In the genomic region with DNA sequence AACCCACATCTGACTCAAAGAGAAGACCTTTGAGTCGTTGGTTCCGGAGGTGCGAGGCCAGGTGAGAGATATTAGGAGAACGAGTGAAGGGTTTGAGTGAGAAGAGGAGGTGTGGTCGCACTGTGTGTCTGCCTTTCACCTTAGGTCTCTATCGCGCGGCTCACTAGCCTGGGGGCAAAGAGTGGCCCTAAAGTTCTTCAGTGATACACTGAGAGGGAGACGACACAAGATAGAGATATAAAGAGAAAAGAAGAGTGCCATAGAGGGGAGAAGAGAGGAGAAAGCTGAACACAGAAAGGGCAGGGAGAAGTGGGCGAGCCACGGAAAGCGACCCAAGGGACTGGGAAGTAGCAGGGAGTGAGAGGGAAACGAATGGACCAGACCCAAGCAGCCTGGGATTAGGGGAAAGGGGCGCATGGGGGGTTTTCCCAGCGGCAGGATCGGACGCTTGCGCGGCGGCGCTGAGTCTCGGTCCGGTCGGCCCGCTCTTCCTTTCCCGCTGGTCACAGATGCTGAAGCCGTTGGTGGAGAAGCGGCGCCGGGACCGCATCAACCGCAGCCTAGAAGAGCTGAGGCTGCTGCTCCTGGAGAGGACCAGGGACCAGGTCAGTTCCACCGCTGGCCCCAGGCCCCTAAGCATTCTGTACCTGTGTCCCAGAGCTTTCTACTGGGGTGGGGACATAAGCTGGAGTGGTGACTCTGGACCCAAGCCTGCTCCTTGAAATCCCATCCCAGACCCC, we compare ENCODE assay signal across 8 mouse cellular contexts. TPM values are rescaled to one million over a fixed set of nuclear protein-coding genes. Genes with fewer than 3 reads are reported as not detected.
DNase-seq lines count a peak whose midpoint lies in the region; ATAC-seq and TF ChIP-seq lines count a peak whose summit lies in the region.

No protein-coding gene starts in this region.

- no peak for TF ChIP-seq CTCF in gastrocnemius, adult 2 months (IDR thresholded peaks at IDR 0.05)
- no peak for TF ChIP-seq CTCF in G1E (IDR thresholded peaks at IDR 0.05; ENCODE audit: low read depth, low read length)
- TF ChIP-seq CTCF in embryonic fibroblast, embryonic 13.5 days (IDR thresholded peaks at IDR 0.05; ENCODE audit: borderline replicate concordance, insufficient read depth, low read length) = no peak

- H3K4me1 ChIP-seq in G1E (ENCODE audit: insufficient read depth, low read depth, low read length) = peaks cover 75% of the 10 kb centered on the region
- no peaks in the 10 kb centered on the region for H3K4me1 ChIP-seq in embryonic fibroblast, embryonic 13.5 days (ENCODE audit: control insufficient read depth, insufficient read depth, low read length)
- H3K4me1 ChIP-seq in intestine, embryonic 15.5 days (replicated peaks) = peaks cover 40% of the 10 kb centered on the region
- peaks cover 72% of the 10 kb centered on the region for H3K4me1 ChIP-seq in midbrain, embryonic 10.5 days

- H3K27ac ChIP-seq in gastrocnemius, adult 2 months = peak overlapping the region; percentile 87
- H3K27ac ChIP-seq in embryonic fibroblast, embryonic 13.5 days (ENCODE audit: insufficient read depth, low read length) = no peak overlapping the region
- H3K27ac ChIP-seq in intestine, embryonic 15.5 days = peak overlapping the region; percentile 93; the same call in 1 of the 2 replicates
- peak overlapping the region; percentile 84; the same call in 1 of the 2 replicates for H3K27ac ChIP-seq in midbrain, embryonic 10.5 days (replicated peaks)

- under 1% methylated on average over 33 of the region's 33 CpGs for WGBS in intestine, embryonic 15.5 days
- 1% methylated on average over 33 of the region's 33 CpGs for WGBS in midbrain, embryonic 10.5 days

- peak overlapping the region; percentile 92 for H3K4me2 ChIP-seq in intestine, embryonic 15.5 days (replicated peaks)

- peak overlapping the region; percentile 74 for H3K4me3 ChIP-seq in gastrocnemius, adult 2 months
- H3K4me3 ChIP-seq in G1E (ENCODE audit: low read depth, low read length) = peak overlapping the region; percentile 79
- H3K4me3 ChIP-seq in embryonic fibroblast, embryonic 13.5 days (ENCODE audit: insufficient read depth, low read length) = peak overlapping the region; percentile 62
- peak overlapping the region; percentile 79 for H3K4me3 ChIP-seq in intestine, embryonic 15.5 days (replicated peaks)
- peak overlapping the region; percentile 87 for H3K4me3 ChIP-seq in midbrain, embryonic 10.5 days

- H3K36me3 ChIP-seq in G1E (replicated peaks) = no peaks in the 10 kb centered on the region
- H3K36me3 ChIP-seq in intestine, embryonic 15.5 days = no peaks in the 10 kb centered on the region
- no peaks in the 10 kb centered on the region for H3K36me3 ChIP-seq in midbrain, embryonic 10.5 days

- H3K27me3 ChIP-seq in G1E (ENCODE audit: insufficient read depth, low read length) = peaks cover 11% of the 10 kb centered on the region; the same call in 1 of the 2 replicates
- H3K27me3 ChIP-seq in intestine, embryonic 15.5 days (replicated peaks) = no peaks in the 10 kb centered on the region
- peaks cover 50% of the 10 kb centered on the region for H3K27me3 ChIP-seq in midbrain, embryonic 10.5 days (ENCODE audit: low read depth, poor library complexity, severe bottlenecking)

- no peaks in the 10 kb centered on the region for H3K9me3 ChIP-seq in G1E (replicated peaks)
- H3K9me3 ChIP-seq in intestine, embryonic 15.5 days = no peaks in the 10 kb centered on the region
- no peaks in the 10 kb centered on the region for H3K9me3 ChIP-seq in midbrain, embryonic 10.5 days (replicated peaks)

- peak overlapping the region; percentile 78 for H3K9ac ChIP-seq in intestine, embryonic 15.5 days

- TF ChIP-seq POLR2A in embryonic fibroblast, embryonic 13.5 days (IDR thresholded peaks at IDR 0.05; ENCODE audit: low read depth, low read length) = no peak

- intact Hi-C loops in gastrocnemius, adult 2 months (cut with DNase I) = loop anchor here (5.0 kb wide), 1 partner anchor 296 kb away; no protein-coding TSS in a partner anchor

- no peak for ATAC-seq in G1E (ENCODE audit: extremely low read depth, insufficient number of reproducible peaks, low FRiP score, poor library complexity, severe bottlenecking)
- no peak for ATAC-seq in intestine, embryonic 15.5 days
- no peak for ATAC-seq in erythroid progenitor cell, adult 5-6 weeks (replicated peaks; ENCODE audit: low FRiP score, poor library complexity, severe bottlenecking)
- ATAC-seq in megakaryocyte-erythroid progenitor cell, adult 5-6 weeks (replicated peaks; ENCODE audit: low FRiP score, low TSS enrichment, poor library complexity, severe bottlenecking) = no peak

- peak; percentile 55 for DNase-seq in gastrocnemius, adult 2 months
- no peak for DNase-seq in gastrocnemius, adult 8-10 months (ENCODE audit: low spot score in 2 of 2)
- no peak for DNase-seq in G1E (ENCODE audit: low spot score)
- peak; percentile 63 for DNase-seq in midbrain, embryonic 10.5 days (ENCODE audit: low spot score)

RNA-seq across cellular contexts. Expression of a gene that starts 1.0 kb away (rescaled TPM):
- not detected for total RNA-seq in gastrocnemius, adult 2 months (2021)
- not detected for total RNA-seq in gastrocnemius, adult 8-10 months (2022)
- total RNA-seq in G1E (2014; fragmentation: Nextera tagmentation) (0.53 TPM in 1 of 2 replicates, not detected in the other), G1E (2017) (0.22 TPM in 1 of 2 replicates, not detected in the other)
- 1.2 and 2.0 TPM in 2 replicates for polyA plus RNA-seq in G1E (2012)
- polyA plus RNA-seq in embryonic fibroblast, embryonic 13.5 days (2011; ENCODE audit: insufficient read length, low read depth, missing spikeins) = not detected in 2 replicates
- polyA plus RNA-seq in intestine, embryonic 15.5 days (2015; fragmentation: Nextera tagmentation; extraction: Ambion mirVana) = 0.62 and 0.70 TPM in 2 replicates
- 0.07 and 0.09 TPM in 2 replicates for polyA plus RNA-seq in midbrain, embryonic 10.5 days (2016; fragmentation: Nextera tagmentation; extraction: Ambion mirVana)
- total RNA-seq in erythroid progenitor cell, adult 5-6 weeks (2015; ENCODE audit: low replicate concordance) = not detected in 2 replicates
- total RNA-seq in erythroid progenitor cell, adult 5-6 weeks (2017; ENCODE audit: low replicate concordance) = not detected in 2 replicates
- not detected in 2 replicates for total RNA-seq in megakaryocyte-erythroid progenitor cell, adult 5-6 weeks (2014; fragmentation: Nextera tagmentation)
- total RNA-seq in megakaryocyte-erythroid progenitor cell, adult 5-6 weeks (2017) = not detected in 2 replicates

RNA-seq across cellular contexts. Expression of a gene that starts 1.2 kb away (rescaled TPM):
- under 1 TPM in 1 of 2 experiments, not detected in 1; 0.20 TPM for total RNA-seq in gastrocnemius, adult 2 months (2021)
- total RNA-seq in gastrocnemius, adult 8-10 months (2022) = under 1 TPM in 1 of 4 experiments, not detected in 3; 0.18 TPM
- 1.4 TPM in 2 replicates for total RNA-seq in G1E (2014; fragmentation: Nextera tagmentation)
- total RNA-seq in G1E (2017) = 0.17 and 0.82 TPM in 2 replicates
- 0.10 and 0.25 TPM in 2 replicates for polyA plus RNA-seq in G1E (2012)
- 0.88 and 1.1 TPM in 2 replicates for polyA plus RNA-seq in embryonic fibroblast, embryonic 13.5 days (2011; ENCODE audit: insufficient read length, low read depth, missing spikeins)
- 0.29 and 0.34 TPM in 2 replicates for polyA plus RNA-seq in intestine, embryonic 15.5 days (2015; fragmentation: Nextera tagmentation; extraction: Ambion mirVana)
- 0.07 and 0.14 TPM in 2 replicates for polyA plus RNA-seq in midbrain, embryonic 10.5 days (2016; fragmentation: Nextera tagmentation; extraction: Ambion mirVana)
- not detected in 2 replicates for total RNA-seq in erythroid progenitor cell, adult 5-6 weeks (2015; ENCODE audit: low replicate concordance)
- not detected in 2 replicates for total RNA-seq in erythroid progenitor cell, adult 5-6 weeks (2017; ENCODE audit: low replicate concordance)
- total RNA-seq in megakaryocyte-erythroid progenitor cell, adult 5-6 weeks (2014; fragmentation: Nextera tagmentation) = not detected in 2 replicates
- not detected in 2 replicates for total RNA-seq in megakaryocyte-erythroid progenitor cell, adult 5-6 weeks (2017)

RNA-seq across cellular contexts. Expression of a gene that starts 4.5 kb away (rescaled TPM):
- total RNA-seq in gastrocnemius, adult 2 months (2021) = not detected
- under 1 TPM in 1 of 4 experiments, not detected in 3; 0.21 TPM for total RNA-seq in gastrocnemius, adult 8-10 months (2022)
- total RNA-seq in G1E (2014; fragmentation: Nextera tagmentation) (1.3 TPM in 1 of 2 replicates, not detected in the other), G1E (2017) (0.16 TPM in 1 of 2 replicates, not detected in the other)
- 0.01 TPM in 1 of 2 replicates, not detected in the other for polyA plus RNA-seq in G1E (2012)
- 0.27 TPM in 1 of 2 replicates, not detected in the other for polyA plus RNA-seq in embryonic fibroblast, embryonic 13.5 days (2011; ENCODE audit: insufficient read length, low read depth, missing spikeins)
- 0.19 and 0.29 TPM in 2 replicates for polyA plus RNA-seq in intestine, embryonic 15.5 days (2015; fragmentation: Nextera tagmentation; extraction: Ambion mirVana)
- polyA plus RNA-seq in midbrain, embryonic 10.5 days (2016; fragmentation: Nextera tagmentation; extraction: Ambion mirVana) = 0.17 and 0.25 TPM in 2 replicates
- not detected in 2 replicates for total RNA-seq in erythroid progenitor cell, adult 5-6 weeks (2015; ENCODE audit: low replicate concordance)
- 3.1 TPM in 1 of 2 replicates, not detected in the other for total RNA-seq in erythroid progenitor cell, adult 5-6 weeks (2017; ENCODE audit: low replicate concordance)
- total RNA-seq in megakaryocyte-erythroid progenitor cell, adult 5-6 weeks (2014; fragmentation: Nextera tagmentation) = not detected in 2 replicates
- total RNA-seq in megakaryocyte-erythroid progenitor cell, adult 5-6 weeks (2017) = not detected in 2 replicates

RNA-seq across cellular contexts. Expression of a gene that starts 26.2 kb away (rescaled TPM):
- 10 to 100 TPM; 68.2 to 76.8 TPM for total RNA-seq in gastrocnemius, adult 2 months (2021)
- 10 to 100 TPM; 58.8 to 81.4 (median 70.4) TPM for total RNA-seq in gastrocnemius, adult 8-10 months (2022)
- total RNA-seq in G1E (2014; fragmentation: Nextera tagmentation) (55.2 and 55.5 TPM in 2 replicates), G1E (2017) (8.9 TPM in 2 replicates)
- 40.6 TPM in 2 replicates for polyA plus RNA-seq in G1E (2012)
- 23.1 and 30.9 TPM in 2 replicates for polyA plus RNA-seq in embryonic fibroblast, embryonic 13.5 days (2011; ENCODE audit: insufficient read length, low read depth, missing spikeins)
- 11.9 and 15.6 TPM in 2 replicates for polyA plus RNA-seq in intestine, embryonic 15.5 days (2015; fragmentation: Nextera tagmentation; extraction: Ambion mirVana)
- 6.8 and 7.6 TPM in 2 replicates for polyA plus RNA-seq in midbrain, embryonic 10.5 days (2016; fragmentation: Nextera tagmentation; extraction: Ambion mirVana)
- 3.4 and 3.6 TPM in 2 replicates for total RNA-seq in erythroid progenitor cell, adult 5-6 weeks (2015; ENCODE audit: low replicate concordance)
- 3.3 and 7.6 TPM in 2 replicates for total RNA-seq in erythroid progenitor cell, adult 5-6 weeks (2017; ENCODE audit: low replicate concordance)
- 11.3 and 17.6 TPM in 2 replicates for total RNA-seq in megakaryocyte-erythroid progenitor cell, adult 5-6 weeks (2014; fragmentation: Nextera tagmentation)
- total RNA-seq in megakaryocyte-erythroid progenitor cell, adult 5-6 weeks (2017) = 4.7 and 12.5 TPM in 2 replicates

RNA-seq across cellular contexts. Expression of a gene that starts 32.9 kb away (rescaled TPM):
- 10 to 100 TPM; 38.0 to 42.7 TPM for total RNA-seq in gastrocnemius, adult 2 months (2021)
- 10 to 100 TPM; 31.4 to 39.6 (median 35.6) TPM for total RNA-seq in gastrocnemius, adult 8-10 months (2022)
- total RNA-seq in G1E (2014; fragmentation: Nextera tagmentation) (98.4 and 104 TPM in 2 replicates), G1E (2017) (4.4 and 5.8 TPM in 2 replicates)
- polyA plus RNA-seq in G1E (2012) = 31.8 and 32.8 TPM in 2 replicates
- polyA plus RNA-seq in embryonic fibroblast, embryonic 13.5 days (2011; ENCODE audit: insufficient read length, low read depth, missing spikeins) = 51.1 and 58.3 TPM in 2 replicates
- polyA plus RNA-seq in intestine, embryonic 15.5 days (2015; fragmentation: Nextera tagmentation; extraction: Ambion mirVana) = 61.8 and 64.2 TPM in 2 replicates
- polyA plus RNA-seq in midbrain, embryonic 10.5 days (2016; fragmentation: Nextera tagmentation; extraction: Ambion mirVana) = 63.1 and 90.1 TPM in 2 replicates
- total RNA-seq in erythroid progenitor cell, adult 5-6 weeks (2015; ENCODE audit: low replicate concordance) = 94.1 and 114 TPM in 2 replicates
- 18.2 and 31.1 TPM in 2 replicates for total RNA-seq in erythroid progenitor cell, adult 5-6 weeks (2017; ENCODE audit: low replicate concordance)
- total RNA-seq in megakaryocyte-erythroid progenitor cell, adult 5-6 weeks (2014; fragmentation: Nextera tagmentation) = 46.7 and 60.3 TPM in 2 replicates
- total RNA-seq in megakaryocyte-erythroid progenitor cell, adult 5-6 weeks (2017) = 7.5 and 15.7 TPM in 2 replicates

Comparison
In these comparisons a context has a peak if more than half of its experiments do, and no peak if none do; other contexts are left out.
1. DNase-seq: peak in gastrocnemius, adult 2 months (single experiment) and midbrain, embryonic 10.5 days (single experiment); none in gastrocnemius, adult 8-10 months (0 of 2) and G1E (single experiment).
2. Peak in every context shown above with its lines, with median percentiles within 50 percentile points of each other: H3K4me3 ChIP-seq.